Mouse (Mus musculus) lung, embryonic 15.5 days (tissue): ENCODE measurements at regions not wholly inside any gene's neighbourhood (a gene's known extent, or its start where the extent isn't known, plus 50 kb on each side); places are given as distances from the start of the nearest gene placed in this dataset.
A peak's percentile ranks its signal among the peaks of the same experiment; 100 is the strongest.

Experiments
- ATAC-seq: fragments of 200-750 bp; cut with Nextera tagmentation; 2 replicates; pipeline ENCODE4 v1.8.0; 2017; ENCODE audit warnings: moderate number of reproducible peaks, borderline replicate concordance; ENCODE audit not compliant: low FRiP score, low TSS enrichment; ENCODE audit errors: extremely low read depth
- H3K27ac ChIP-seq: fragments of 300-500 bp; sonication (generic); 2 replicates; pipeline ENCODE4 v1.5.1; 2015; ENCODE audit warnings: moderate library complexity, mild to moderate bottlenecking, inconsistent platforms
- H3K27me3 ChIP-seq: fragments of 300-500 bp; sonication (generic); 2 replicates; pipeline ENCODE4 v1.6.1; 2015; ENCODE audit warnings: inconsistent platforms
- H3K36me3 ChIP-seq: fragments of 300-500 bp; sonication (generic); 2 replicates; pipeline ENCODE4 v1.6.1; 2015; ENCODE audit warnings: inconsistent platforms
- H3K4me1 ChIP-seq: fragments of 300-500 bp; sonication (generic); 2 replicates; pipeline ENCODE4 v1.6.1; 2015; ENCODE audit warnings: inconsistent platforms
- H3K4me2 ChIP-seq: fragments of 300-500 bp; sonication (generic); 2 replicates; pipeline ENCODE4 v1.6.1; 2015; ENCODE audit warnings: inconsistent platforms, mild to moderate bottlenecking, moderate library complexity
- H3K4me3 ChIP-seq: fragments of 300-500 bp; sonication (generic); 2 replicates; pipeline ENCODE4 v1.5.1; 2015; ENCODE audit warnings: mild to moderate bottlenecking, inconsistent platforms
- H3K9ac ChIP-seq: fragments of 300-500 bp; sonication (generic); 2 replicates; pipeline ENCODE4 v1.6.1; 2015; ENCODE audit warnings: inconsistent platforms
- H3K9me3 ChIP-seq: fragments of 300-500 bp; sonication (generic); 2 replicates; pipeline ENCODE4 v1.6.1; 2016; ENCODE audit warnings: inconsistent platforms
- WGBS: fragments of 180-500 bp; shearing (Covaris S2); methylation state at CpG from one replicate; pipeline ENCODE4 v1.1.7; 2015; 5-methylcytosine and 5-hydroxymethylcytosine counted together

DNA sequence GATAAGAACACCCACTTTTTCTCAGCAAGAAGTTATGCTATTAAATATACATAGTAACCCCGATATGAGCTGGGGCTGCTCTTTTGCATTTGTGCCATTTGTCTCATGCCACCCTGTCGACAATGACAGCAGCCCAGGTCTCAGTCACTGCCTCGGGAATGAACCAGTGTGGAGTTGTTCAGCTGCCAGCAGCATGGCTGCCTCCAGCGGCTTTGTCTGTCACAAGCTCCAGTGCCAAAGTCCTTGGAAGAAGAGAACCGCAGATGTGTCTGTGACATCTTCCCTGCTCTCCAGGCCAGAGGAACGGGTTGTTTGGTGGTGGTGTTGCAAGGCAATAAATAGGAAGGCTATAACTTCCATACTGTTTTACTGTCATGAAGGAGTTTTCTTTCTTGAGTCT, 130.7 kb downstream of the Cep170 start:
- H3K9ac ChIP-seq: no peak overlapping the region
- 53% methylated on average over 6 of the region's 6 CpGs for WGBS
- no peaks in the 10 kb centered on the region for H3K36me3 ChIP-seq
- H3K4me2 ChIP-seq: no peak overlapping the region
- no peaks in the 10 kb centered on the region for H3K4me1 ChIP-seq
- no peaks in the 10 kb centered on the region for H3K9me3 ChIP-seq
- no peak for ATAC-seq
- no peaks in the 10 kb centered on the region for H3K27me3 ChIP-seq
- no peak overlapping the region for H3K4me3 ChIP-seq
- H3K27ac ChIP-seq: no peak overlapping the region

DNA sequence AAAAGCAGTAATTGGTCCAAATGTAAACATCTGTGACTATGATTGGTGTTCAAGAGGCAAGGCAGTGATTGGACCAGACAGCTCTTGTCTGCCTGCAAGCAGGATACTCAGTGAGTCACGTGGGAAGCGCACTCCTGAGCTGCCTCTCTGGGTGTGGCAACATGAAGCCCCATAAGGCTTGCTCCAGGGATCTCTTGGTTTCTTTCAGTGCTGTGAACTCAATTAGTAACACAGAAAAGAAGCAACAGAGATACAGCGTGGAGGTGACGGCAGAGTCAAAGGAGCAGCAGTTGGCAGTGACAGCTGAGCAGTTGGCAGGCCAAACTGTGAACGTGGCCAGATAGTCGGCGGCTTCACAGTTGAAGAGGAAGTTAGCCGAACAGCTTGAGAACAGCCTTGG, 131.9 kb downstream of the Cep170 start:
- Histone ChIP-seq H3K4me2 (no peak overlapping the region), H3K9ac (no peak overlapping the region), H3K9me3 (no peaks in the 10 kb centered on the region), H3K4me3 (no peak overlapping the region), H3K27ac (no peak overlapping the region), H3K36me3 (no peaks in the 10 kb centered on the region), H3K27me3 (no peaks in the 10 kb centered on the region), H3K4me1 (no peaks in the 10 kb centered on the region)
- no peak for ATAC-seq
- 47% methylated on average over 8 of the region's 8 CpGs for WGBS

DNA sequence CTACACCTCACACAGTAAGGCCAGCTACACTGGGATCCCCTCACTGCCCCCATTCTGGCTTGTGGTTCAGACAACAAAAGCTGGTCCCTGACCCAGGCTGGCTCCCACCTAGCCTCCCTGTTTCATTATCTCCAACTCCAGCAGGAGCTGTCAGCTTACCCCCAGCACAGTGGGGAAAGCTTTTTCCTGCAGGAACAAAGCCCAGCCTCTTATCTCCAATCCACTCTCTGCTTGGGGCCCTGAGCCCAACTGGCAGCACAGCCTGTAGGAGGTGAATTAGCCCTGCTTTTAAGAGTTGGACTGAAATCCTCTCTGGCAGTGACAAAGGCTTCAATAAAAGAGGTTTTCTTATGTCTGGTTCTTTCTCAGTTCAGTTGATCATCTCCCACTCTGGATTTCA, 138.7 kb downstream of the Cep170 start:
- Histone ChIP-seq H3K9ac (no peak overlapping the region), H3K9me3 (no peaks in the 10 kb centered on the region), H3K36me3 (no peaks in the 10 kb centered on the region), H3K4me1 (no peaks in the 10 kb centered on the region), H3K4me2 (no peak overlapping the region), H3K27me3 (no peaks in the 10 kb centered on the region), H3K4me3 (no peak overlapping the region), H3K27ac (no peak overlapping the region)
- ATAC-seq: no peak

DNA sequence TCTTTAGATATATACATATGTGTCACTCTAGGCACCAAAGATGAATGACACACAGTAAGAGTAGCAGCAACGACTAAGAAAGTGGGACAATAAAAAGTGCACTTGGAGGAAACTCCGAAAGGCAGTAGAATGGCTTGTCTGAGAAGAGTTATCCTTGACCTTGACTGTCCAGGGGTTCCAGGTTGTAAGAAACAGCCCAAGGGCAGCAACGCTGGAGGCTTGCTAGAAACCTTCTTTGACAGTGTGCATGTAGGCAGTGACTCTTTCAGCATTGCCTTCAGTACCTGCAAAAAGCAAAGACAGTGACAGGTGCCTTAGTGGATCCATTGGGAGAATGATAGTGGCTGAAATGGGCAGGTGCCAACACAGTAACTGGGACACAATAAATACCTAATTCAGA, 142.8 kb downstream of the Cep170 start:
- no peak overlapping the region for H3K4me2 ChIP-seq
- no peaks in the 10 kb centered on the region for H3K36me3 ChIP-seq
- ATAC-seq: no peak
- H3K27ac ChIP-seq: no peak overlapping the region
- no peaks in the 10 kb centered on the region for H3K27me3 ChIP-seq
- no peaks in the 10 kb centered on the region for H3K4me1 ChIP-seq
- H3K9ac ChIP-seq: no peak overlapping the region
- WGBS: 61% methylated on average over 3 of the region's 3 CpGs
- H3K4me3 ChIP-seq: no peak overlapping the region
- H3K9me3 ChIP-seq: no peaks in the 10 kb centered on the region

DNA sequence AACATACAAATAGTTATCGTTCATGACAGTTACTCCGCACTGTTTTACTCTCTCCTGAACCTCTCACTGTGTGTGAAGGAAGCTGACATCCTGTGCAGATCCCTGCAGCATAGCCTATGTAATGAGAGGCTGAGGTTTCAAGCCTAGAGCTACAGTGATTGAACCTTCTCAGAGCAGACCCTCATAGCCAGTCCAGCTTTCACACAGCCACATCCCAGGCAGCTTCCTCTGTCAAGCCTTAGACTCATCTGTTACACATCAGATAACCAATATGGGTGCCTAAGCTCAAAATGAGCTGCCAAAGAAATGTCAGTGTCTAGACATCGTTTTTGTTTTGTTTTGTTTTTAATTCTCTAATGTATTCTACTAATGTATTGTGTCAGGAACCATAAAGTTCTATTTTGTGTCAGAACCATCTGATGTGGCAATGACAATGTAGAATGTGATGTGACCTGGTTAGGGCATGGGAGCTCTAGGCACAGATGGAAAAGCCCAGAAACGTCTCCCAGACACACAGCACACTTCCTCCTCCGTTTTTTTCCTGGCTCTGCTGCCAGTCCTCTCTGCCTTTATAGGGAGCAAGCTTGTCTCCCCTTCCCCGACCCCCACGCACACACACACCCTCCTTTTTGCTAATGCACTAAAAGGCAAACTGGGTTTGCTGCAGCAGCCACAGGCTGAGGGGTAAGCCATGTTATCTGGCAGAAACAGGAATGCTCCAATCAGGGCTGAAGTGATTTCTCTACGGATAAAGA, 146.1 kb downstream of the Cep170 start:
- no peaks in the 10 kb centered on the region for H3K4me1 ChIP-seq
- 56% methylated on average over 8 of the region's 8 CpGs for WGBS
- H3K9ac ChIP-seq: no peak overlapping the region

DNA sequence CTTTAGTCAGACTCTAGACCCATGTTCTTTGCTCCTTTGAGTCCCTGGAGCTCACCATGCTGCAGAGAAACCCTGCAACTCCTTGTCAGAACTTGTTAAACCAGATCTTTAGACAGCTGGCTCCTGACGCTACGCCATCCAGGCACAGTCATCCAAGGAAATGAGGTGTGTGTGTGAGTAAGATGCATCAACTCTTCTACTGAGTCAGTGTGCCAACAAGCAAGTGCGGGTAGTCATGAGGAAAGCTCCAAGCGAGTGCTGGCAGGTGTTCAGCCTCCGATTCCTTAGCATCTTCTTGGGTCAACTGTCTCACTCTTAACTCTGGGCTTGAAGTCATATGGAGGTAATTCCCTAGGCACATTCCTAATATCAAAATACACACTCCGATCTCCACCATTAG, 153.6 kb downstream of the Cep170 start:
- Histone ChIP-seq H3K4me1 (no peaks in the 10 kb centered on the region), H3K36me3 (no peaks in the 10 kb centered on the region), H3K27ac (no peak overlapping the region), H3K4me3 (no peak overlapping the region), H3K27me3 (no peaks in the 10 kb centered on the region), H3K4me2 (no peak overlapping the region), H3K9me3 (no peaks in the 10 kb centered on the region), H3K9ac (no peak overlapping the region)
- WGBS: 80% methylated on average over 6 of the region's 6 CpGs
- no peak for ATAC-seq

More for the DNA sequence above, 146.1 kb downstream of the Cep170 start:
- Histone ChIP-seq H3K4me3 (no peak overlapping the region), H3K27ac (no peak overlapping the region), H3K36me3 (no peaks in the 10 kb centered on the region), H3K4me2 (no peak overlapping the region), H3K27me3 (no peaks in the 10 kb centered on the region), H3K9me3 (no peaks in the 10 kb centered on the region)
- no peak for ATAC-seq

DNA sequence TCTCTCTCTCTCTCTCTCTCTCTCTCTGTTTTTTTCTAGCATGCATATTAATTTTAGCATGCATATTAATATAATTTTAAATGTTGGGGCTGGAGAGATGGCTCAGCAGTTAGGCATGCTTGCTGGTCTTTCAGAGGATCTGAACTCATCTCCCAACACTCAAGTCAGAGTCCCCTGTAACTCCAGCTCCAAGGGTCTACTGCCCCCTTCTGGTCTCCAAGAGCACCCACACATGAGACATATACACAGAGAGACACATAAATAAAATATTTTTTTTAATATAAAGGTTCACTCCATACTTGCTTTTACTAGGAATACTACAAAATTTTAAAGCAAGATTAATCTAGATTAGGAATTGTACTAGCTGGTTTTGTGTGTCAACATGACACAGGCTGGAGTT, 155.2 kb downstream of the Cep170 start:
- no peak overlapping the region for H3K4me2 ChIP-seq
- H3K9me3 ChIP-seq: no peaks in the 10 kb centered on the region
- no peak for ATAC-seq
- H3K27ac ChIP-seq: no peak overlapping the region
- no peak overlapping the region for H3K9ac ChIP-seq
- H3K4me1 ChIP-seq: no peaks in the 10 kb centered on the region
- H3K27me3 ChIP-seq: no peaks in the 10 kb centered on the region
- H3K4me3 ChIP-seq: no peak overlapping the region
- H3K36me3 ChIP-seq: no peaks in the 10 kb centered on the region

DNA sequence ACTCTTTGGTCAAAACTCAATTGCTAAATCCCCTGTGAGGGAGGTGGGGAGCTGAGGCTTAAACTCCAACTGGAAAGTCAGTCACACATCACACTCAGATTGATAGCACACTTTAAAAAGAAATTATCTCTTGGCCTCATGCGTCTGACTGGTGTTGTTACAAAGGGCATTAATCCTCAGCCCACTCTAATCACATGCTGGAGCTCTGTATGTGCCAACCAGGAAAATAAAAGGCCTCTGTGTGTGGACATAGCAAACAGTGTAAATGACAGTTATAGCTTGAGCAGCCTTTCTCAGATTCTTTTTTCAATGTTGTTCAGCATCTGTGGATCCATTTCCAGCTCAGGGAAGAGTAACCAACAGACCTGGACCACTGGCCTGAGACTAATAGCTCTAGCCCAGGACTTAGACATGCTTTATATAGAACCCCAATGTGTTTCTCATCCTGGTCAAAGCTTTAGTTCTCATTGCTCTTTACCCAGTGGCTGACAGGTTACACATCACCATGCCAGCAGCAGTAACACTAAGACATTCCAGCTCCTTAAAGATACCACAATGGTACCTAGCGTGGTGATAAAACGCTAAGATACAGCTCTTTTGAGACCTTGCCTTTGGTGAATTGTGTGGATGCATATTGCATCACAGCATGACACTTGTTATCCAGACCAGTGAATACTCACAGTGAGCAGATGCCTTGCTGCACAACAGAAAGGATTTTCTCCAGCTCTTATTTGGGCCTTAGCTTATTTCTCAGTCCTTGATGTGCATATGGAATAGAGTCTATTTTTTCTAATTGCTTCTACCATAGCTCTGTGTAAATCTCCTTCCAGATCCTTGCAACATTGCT, 158.2 kb downstream of the Cep170 start:
- whole genome bisulfite sequencing: 67% methylated on average over 3 of the region's 3 CpGs
- no peak overlapping the region for H3K27ac ChIP-seq
- H3K9me3 ChIP-seq: no peaks in the 10 kb centered on the region
- H3K4me1 ChIP-seq: no peaks in the 10 kb centered on the region
- no peak overlapping the region for H3K4me2 ChIP-seq
- H3K27me3 ChIP-seq: no peaks in the 10 kb centered on the region
- no peak overlapping the region for H3K9ac ChIP-seq
- ATAC-seq: no peak
- no peak overlapping the region for H3K4me3 ChIP-seq
- no peaks in the 10 kb centered on the region for H3K36me3 ChIP-seq

DNA sequence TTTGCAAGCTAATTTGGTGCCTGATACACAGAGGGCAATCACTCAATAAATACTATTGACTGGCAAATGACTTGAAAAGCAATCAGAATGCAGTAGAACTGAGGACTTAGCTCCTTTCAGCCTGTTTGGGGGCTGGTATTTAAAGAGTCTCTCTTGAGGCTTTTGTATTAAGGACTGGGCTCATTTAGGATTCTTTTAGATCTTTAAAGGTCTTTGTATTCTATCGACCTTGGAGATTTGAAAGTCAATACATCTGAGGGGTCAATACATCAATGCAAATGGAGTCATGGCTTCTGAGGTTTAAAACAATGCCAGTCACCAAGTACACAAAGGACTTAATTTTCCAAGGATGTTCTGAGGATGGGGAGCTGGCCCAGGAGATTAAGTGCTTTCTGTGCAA, 169.6 kb downstream of the Cep170 start:
- no peaks in the 10 kb centered on the region for H3K36me3 ChIP-seq
- H3K27ac ChIP-seq: no peak overlapping the region
- no peak overlapping the region for H3K4me2 ChIP-seq
- H3K9me3 ChIP-seq: no peaks in the 10 kb centered on the region
- H3K9ac ChIP-seq: no peak overlapping the region
- no peaks in the 10 kb centered on the region for H3K27me3 ChIP-seq
- no peak for ATAC-seq
- H3K4me1 ChIP-seq: no peaks in the 10 kb centered on the region
- WGBS: 35% methylated on average over 1 of the region's 1 CpGs
- no peak overlapping the region for H3K4me3 ChIP-seq

DNA sequence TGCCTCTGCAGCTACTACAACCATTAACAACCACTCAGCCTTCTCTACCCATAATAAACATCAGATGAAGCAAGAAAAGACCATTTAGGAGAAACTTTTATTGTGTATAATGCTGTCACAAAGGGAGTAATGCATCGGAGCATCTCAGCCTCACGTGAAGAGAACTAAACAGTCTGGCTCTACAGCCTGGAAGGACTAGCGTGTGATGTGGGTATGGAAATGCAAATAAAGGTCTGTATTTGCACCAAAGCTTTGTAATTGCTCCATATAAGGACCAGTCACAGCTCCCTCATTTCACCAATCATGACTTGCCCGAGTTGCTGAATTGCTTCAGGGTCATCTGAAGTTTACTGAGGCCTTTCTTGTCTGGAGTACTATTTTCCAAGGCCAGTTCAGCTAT, 190.7 kb downstream of the Cep170 start:
- Histone ChIP-seq H3K36me3 (no peaks in the 10 kb centered on the region), H3K27me3 (no peaks in the 10 kb centered on the region), H3K4me2 (no peak overlapping the region), H3K9me3 (no peaks in the 10 kb centered on the region), H3K4me3 (no peak overlapping the region), H3K9ac (no peak overlapping the region), H3K27ac (no peak overlapping the region), H3K4me1 (no peaks in the 10 kb centered on the region)
- no peak for ATAC-seq
- 59% methylated on average over 4 of the region's 4 CpGs for WGBS

DNA sequence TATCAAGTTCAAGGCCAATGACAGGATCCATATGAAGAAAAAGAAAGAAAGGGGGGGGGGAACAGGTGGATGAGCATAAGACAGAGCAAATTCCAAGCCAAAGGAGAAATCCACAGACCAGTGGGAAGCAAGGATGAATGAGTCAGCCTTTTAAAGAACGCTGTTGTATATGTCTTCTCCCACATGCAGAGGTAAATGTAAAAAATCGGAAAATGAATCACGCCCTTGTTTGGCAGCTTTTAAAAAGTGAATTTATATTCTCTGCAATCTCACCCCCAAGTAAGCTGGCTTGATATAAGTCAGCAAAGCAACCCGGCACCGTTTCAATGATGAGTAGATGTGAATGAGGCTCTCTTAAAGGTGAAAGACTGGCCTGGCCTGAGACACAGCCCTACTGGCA, 191.7 kb downstream of the Cep170 start:
- no peak overlapping the region for H3K4me3 ChIP-seq
- no peak overlapping the region for H3K27ac ChIP-seq
- no peaks in the 10 kb centered on the region for H3K4me1 ChIP-seq
- no peaks in the 10 kb centered on the region for H3K36me3 ChIP-seq
- no peak overlapping the region for H3K4me2 ChIP-seq
- WGBS: 86% methylated on average over 5 of the region's 5 CpGs
- no peak overlapping the region for H3K9ac ChIP-seq
- no peaks in the 10 kb centered on the region for H3K9me3 ChIP-seq
- no peak for ATAC-seq
- H3K27me3 ChIP-seq: no peaks in the 10 kb centered on the region

DNA sequence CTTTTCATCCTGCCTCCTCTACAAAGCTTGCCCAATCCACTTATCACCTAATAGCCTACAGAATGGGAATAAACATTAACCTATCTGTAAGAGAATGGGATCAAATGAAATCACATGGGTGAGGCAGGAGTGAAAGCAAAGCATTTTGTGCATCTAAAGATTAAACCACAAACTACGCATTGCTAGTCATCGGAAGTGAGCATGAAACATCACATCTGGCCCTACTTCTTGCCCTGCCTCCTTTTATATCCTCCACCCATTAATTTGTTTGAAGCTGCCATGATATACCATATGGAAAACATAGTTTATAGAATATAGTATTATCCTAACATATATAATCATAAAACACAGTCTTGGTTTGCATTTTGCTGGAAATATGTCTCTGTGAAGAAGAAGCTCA, 192.6 kb downstream of the Cep170 start:
- Histone ChIP-seq H3K27me3 (no peaks in the 10 kb centered on the region), H3K9ac (no peak overlapping the region), H3K4me1 (no peaks in the 10 kb centered on the region), H3K36me3 (no peaks in the 10 kb centered on the region), H3K9me3 (no peaks in the 10 kb centered on the region), H3K4me2 (no peak overlapping the region), H3K4me3 (no peak overlapping the region), H3K27ac (no peak overlapping the region)
- WGBS: 57% methylated on average over 2 of the region's 2 CpGs
- peak; percentile 27; the same call in 1 of the 2 replicates for ATAC-seq
